Mouse (Mus musculus) urinary bladder, postnatal 0 days (tissue): Measurements from ENCODE around the gene Vasn. TPM values are rescaled to one million over a fixed set of nuclear protein-coding genes. Genes with fewer than 3 reads are reported as not detected.

Experiments
- polyA plus RNA-seq: library from polyadenylated mRNA; unstranded; fragments of >200 nt; fragmentation: Nextera tagmentation; extraction: Ambion mirVana; gene quantifications from 2 replicates; pipeline ENCODE4 v1.2.1, GENCODE M21; 2015

Vasn gene
- polyA plus RNA-seq = 10.8 and 12.9 TPM in 2 replicates

DNA sequence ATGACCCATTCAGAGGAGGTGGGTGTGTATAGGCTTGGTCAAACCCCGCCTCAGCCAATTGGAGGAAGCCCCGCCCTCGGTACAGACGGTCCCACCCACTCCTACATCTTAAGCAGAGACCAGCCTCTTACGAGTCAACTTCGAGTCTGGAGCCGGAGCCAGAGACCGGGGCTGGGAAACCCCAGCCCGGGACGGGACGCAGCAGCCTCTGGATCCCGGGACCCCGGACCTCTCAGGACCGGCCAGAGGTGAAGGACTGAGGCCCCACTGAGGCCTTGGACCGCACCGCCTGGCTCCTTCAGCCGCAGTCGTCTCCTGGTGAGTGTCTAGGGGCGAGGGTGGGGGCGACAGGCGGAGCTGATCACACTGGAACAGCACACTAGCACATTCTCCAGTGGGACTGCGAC is at the start of gene Vasn, which contains the start of gene Dnaja3:
Gene Vasn (plus strand): TSS at position 111 of the 407 bp plus-strand sequence.
Gene Dnaja3 (plus strand): TSS at position 159 of the 407 bp plus-strand sequence.

DNA sequence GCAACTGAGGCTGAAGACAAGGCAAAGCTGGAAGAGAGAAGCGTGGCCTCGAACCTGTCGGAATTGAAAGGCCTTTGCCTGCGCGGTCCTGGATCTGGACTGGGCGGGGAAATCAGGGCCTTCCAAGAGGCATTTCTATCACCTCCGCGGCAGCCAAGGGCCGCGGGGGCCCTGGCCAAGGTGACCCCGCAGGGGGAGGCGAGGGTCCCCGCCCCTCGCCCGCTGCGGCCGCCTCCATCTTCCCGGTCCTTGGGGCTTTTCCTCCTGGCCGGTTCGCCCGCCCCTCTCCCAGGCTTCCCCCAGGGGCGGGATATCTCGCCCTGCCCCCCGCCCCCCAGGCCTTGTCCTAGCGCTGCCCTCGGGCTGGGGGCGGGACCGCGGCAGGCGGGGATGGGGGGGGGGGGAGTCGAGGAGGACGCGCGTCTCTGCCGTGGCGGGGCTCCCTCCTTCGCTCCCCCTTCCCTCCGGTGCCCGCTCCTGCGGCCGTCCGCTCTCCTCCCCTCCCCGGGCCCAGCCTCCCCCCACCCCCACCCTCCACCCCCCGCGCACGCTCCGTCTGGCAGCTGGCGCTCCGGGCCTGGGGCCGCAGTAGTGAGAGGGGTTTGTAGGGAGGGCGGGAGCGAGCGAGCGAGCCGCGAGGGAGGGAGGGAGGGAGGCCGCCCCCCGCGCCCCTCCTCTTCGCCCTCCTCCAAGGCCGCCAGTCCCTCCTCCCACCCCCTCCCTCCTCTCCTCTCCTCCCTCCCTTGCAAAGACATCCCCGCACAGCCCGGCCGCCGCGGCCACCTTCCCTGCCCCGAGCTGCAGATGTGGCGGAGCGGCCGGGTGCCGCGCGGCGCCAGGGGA is 45.5 kb upstream of the Vasn start, which contains the start of gene Glis2:
Gene Glis2 (plus strand): TSS at position 743 of the 843 bp plus-strand sequence.

DNA sequence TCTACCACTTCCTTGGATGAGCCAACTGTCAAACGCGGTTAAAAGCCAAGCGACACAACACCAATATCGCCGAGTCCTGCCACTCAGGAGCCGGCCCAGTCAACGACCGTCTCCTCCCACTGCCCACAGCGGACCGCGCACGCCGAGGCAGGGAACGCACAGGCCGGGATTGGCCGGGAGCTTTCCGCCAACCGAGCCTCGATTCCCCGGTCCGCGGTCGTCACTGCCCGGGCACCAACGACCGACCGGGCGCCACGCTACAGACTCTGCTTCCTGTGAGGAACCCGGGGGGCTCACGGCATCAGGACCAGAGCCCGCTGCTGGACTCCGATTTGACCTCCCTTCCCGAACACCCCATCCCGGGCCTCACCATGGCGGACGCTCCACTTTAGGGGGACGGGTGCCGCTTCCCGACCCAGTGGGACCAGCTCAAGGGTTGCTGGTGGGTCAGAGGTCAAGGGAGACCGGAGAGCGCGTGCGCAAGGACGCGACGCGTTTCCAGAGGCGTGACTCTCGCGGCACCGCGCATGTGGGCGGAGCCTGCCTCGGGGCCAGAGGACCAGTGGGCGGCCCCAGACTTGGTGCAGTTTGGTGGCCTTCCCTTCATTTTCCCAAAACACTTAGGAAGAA is 15.1 kb upstream of the Vasn start, which contains the start of gene Pam16:
Gene Pam16 (minus strand): TSS at position 508 of the 630 bp plus-strand sequence.

DNA sequence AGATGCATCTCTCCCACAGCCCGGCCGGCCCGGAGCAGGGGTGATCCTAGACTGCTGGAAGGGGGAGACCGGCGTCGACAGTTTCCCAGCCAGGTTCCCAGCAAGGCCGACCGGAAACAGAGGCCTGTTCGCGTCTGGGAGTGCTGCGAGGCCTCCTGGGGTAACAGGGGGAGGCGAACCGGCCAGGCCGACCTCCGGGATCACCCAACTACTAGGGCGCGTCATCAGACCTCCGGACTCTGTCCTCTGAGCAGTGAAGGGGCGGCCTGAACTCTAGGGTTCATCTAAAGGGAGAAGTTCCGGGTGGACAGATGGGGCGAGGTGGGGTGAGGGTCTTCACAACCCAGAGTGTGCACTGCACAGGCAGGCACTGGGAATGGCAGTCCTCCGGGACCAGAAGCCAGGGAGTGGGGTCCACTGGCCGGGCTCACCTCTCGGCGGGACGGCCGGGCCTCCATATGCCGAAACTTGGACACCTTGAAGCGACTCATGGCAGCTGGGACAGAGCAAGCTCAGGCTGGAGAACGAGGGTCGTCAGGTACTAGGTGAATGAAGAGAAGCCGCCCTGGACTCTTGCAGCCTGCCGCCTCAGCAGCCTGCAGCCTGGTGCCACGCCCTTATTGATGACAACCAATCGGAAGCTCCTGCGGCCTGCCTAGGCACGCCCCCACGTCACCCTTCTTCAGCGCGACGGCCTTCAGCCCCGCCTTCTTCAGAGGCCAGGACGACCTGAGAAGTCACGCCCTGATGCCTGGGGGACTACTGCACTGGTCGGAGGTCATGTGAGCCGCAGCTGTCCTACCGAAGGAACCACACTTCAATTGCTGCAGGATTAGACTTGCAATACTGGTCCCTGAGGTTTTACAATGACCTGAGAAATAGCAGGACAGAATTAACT is 39.6 kb downstream of the Vasn start, which contains the start of gene Coro7:
Gene Coro7 (minus strand): TSS at position 657 of the 898 bp plus-strand sequence.

Other genes with a start within 250 kb of the Vasn start
- gene Adcy9, start 219.4 kb upstream of the Vasn start, polyA plus RNA-seq = 1.7 and 1.8 TPM in 2 replicates
- gene Srl, start 98.1 kb upstream of the Vasn start, polyA plus RNA-seq = 8.3 and 10.1 TPM in 2 replicates
- 6.5 and 6.8 TPM in 2 replicates for gene Tfap4, start 80.1 kb upstream of the Vasn start, polyA plus RNA-seq
- 17.3 and 27.7 TPM in 2 replicates for gene Glis2, start 45.2 kb upstream of the Vasn start, polyA plus RNA-seq
- 78.4 TPM in 2 replicates for gene Pam16, start 15.0 kb upstream of the Vasn start, polyA plus RNA-seq
- 39.2 and 42.6 TPM in 2 replicates for gene Dnaja3, start within 50 bp of the Vasn start, polyA plus RNA-seq
- gene Coro7, start 39.8 kb downstream of the Vasn start, polyA plus RNA-seq = 7.2 and 9.6 TPM in 2 replicates
- 10.9 and 11.2 TPM in 2 replicates for gene Nmral1, start 79.4 kb downstream of the Vasn start, polyA plus RNA-seq
- 48.5 and 51.6 TPM in 2 replicates for gene Hmox2, start 86.4 kb downstream of the Vasn start, polyA plus RNA-seq
- gene Cdip1, start 150.4 kb downstream of the Vasn start, polyA plus RNA-seq = 30.5 and 33.2 TPM in 2 replicates
- 0.35 and 0.69 TPM in 2 replicates for gene 4930562C15Rik, start 195.5 kb downstream of the Vasn start, polyA plus RNA-seq
- gene Ubald1, start 240.4 kb downstream of the Vasn start, polyA plus RNA-seq = 41.6 and 42.7 TPM in 2 replicates
- 56.0 and 61.4 TPM in 2 replicates for gene Mgrn1, start 246.3 kb downstream of the Vasn start, polyA plus RNA-seq